Mouse (Mus musculus): ENCODE measurements around the gene Prl2c5.
"Not testable (repeated sequence)": the region's sequence is repeated elsewhere in the genome, so short reads cannot be mapped to it uniquely, and the experiment has no call there.

Prl2c5 gene

GRCm38 (mm10) chr13:13182415-13182814 lies at the start of gene Prl2c5:
Gene Prl2c5 (plus strand): TSS chr13:13182715.
- DNase-seq (ENCODE audit: low spot score), result not testable (repeated sequence)

GRCm38 (mm10) chr13:13162777-13163485 lies 19.6 kb upstream of the Prl2c5 start:
- DNase-seq (ENCODE audit: low spot score), result not testable (repeated sequence)

- not testable (repeated sequence) for DNase-seq (ENCODE audit: low spot score)
These were observed 13.9 kb upstream of the Prl2c5 start for GRCm38 (mm10) chr13:13168631-13169030.

GRCm38 (mm10) chr13:13173616-13174136 lies 8.8 kb upstream of the Prl2c5 start:
- not testable (repeated sequence) for DNase-seq (ENCODE audit: low spot score)

GRCm38 (mm10) chr13:13175736-13176135 lies 6.8 kb upstream of the Prl2c5 start:
- DNase-seq (ENCODE audit: low spot score), result not testable (repeated sequence)

GRCm38 (mm10) chr13:13211168-13211567 lies 28.7 kb downstream of the Prl2c5 start:
- DNase-seq (ENCODE audit: low spot score), result not testable (repeated sequence)

GRCm38 (mm10) chr13:13216363-13216762 lies 33.8 kb downstream of the Prl2c5 start:
- DNase-seq (ENCODE audit: low spot score), result not testable (repeated sequence)

GRCm38 (mm10) chr13:13220231-13220630 lies 37.7 kb downstream of the Prl2c5 start:
- DNase-seq (ENCODE audit: low spot score), result not testable (repeated sequence)

GRCm38 (mm10) chr13:13237456-13237855 lies 54.9 kb downstream of the Prl2c5 start:
- not testable (repeated sequence) for DNase-seq (ENCODE audit: low spot score)
